Comparison of ENCODE assay signal across 30 mouse cellular contexts in genomic region chr16:19024010-19024532, GRCm38 (mm10).
"Had no signal": no experiment of that assay in that cellular context is flagged by ENCODE, and none has a peak within 500 bp of the region (broad histone marks: within the 10 kb centered on the region; RNA-seq: fewer than 3 reads in every experiment).

No protein-coding gene starts in this region.

- H3K4me2 ChIP-seq: limb, embryonic 12.5 days; limb, embryonic 13.5 days; limb, embryonic 15.5 days; liver, embryonic 11.5 days; liver, embryonic 12.5 days; liver, embryonic 13.5 days; liver, embryonic 15.5 days; lung, embryonic 14.5 days; lung, embryonic 15.5 days; midbrain, embryonic 11.5 days; midbrain, embryonic 12.5 days; midbrain, embryonic 13.5 days; midbrain, embryonic 15.5 days had no signal

- H3K4me1 ChIP-seq: limb, embryonic 10.5 days; limb, embryonic 12.5 days; limb, embryonic 13.5 days; limb, embryonic 15.5 days; liver, embryonic 12.5 days; liver, embryonic 13.5 days; liver, embryonic 15.5 days; lung, embryonic 15.5 days; megakaryocyte, embryonic 14.5 days; midbrain, embryonic 10.5 days; midbrain, embryonic 12.5 days; midbrain, embryonic 13.5 days; midbrain, embryonic 15.5 days had no signal

- H3K27me3 ChIP-seq: limb, embryonic 12.5 days; limb, embryonic 13.5 days; limb, embryonic 15.5 days; liver, embryonic 12.5 days; liver, embryonic 13.5 days; liver, embryonic 15.5 days; lung, embryonic 15.5 days; megakaryocyte, embryonic 14.5 days; midbrain, embryonic 12.5 days; midbrain, embryonic 13.5 days; midbrain, embryonic 15.5 days had no signal

- H3K36me3 ChIP-seq: limb, embryonic 10.5 days; limb, embryonic 12.5 days; limb, embryonic 13.5 days; limb, embryonic 15.5 days; liver, embryonic 12.5 days; liver, embryonic 13.5 days; liver, embryonic 15.5 days; lung, embryonic 15.5 days; midbrain, embryonic 10.5 days; midbrain, embryonic 12.5 days; midbrain, embryonic 13.5 days; midbrain, embryonic 15.5 days had no signal

- H3K9ac ChIP-seq: limb, embryonic 12.5 days; limb, embryonic 13.5 days; limb, embryonic 15.5 days; liver, embryonic 12.5 days; liver, embryonic 13.5 days; liver, embryonic 14.5 days; liver, embryonic 15.5 days; liver, postnatal 0 days; lung, embryonic 14.5 days; lung, embryonic 15.5 days; midbrain, embryonic 12.5 days; midbrain, embryonic 13.5 days; midbrain, embryonic 15.5 days had no signal

- H3K9me3 ChIP-seq: limb, embryonic 10.5 days; limb, embryonic 12.5 days; limb, embryonic 13.5 days; limb, embryonic 15.5 days; liver, embryonic 12.5 days; liver, embryonic 13.5 days; liver, embryonic 15.5 days; lung, embryonic 15.5 days; megakaryocyte, embryonic 14.5 days; midbrain, embryonic 10.5 days; midbrain, embryonic 12.5 days; midbrain, embryonic 13.5 days; midbrain, embryonic 15.5 days had no signal

- H3K27ac ChIP-seq: left cerebral cortex, adult 2 months; limb, embryonic 10.5 days; limb, embryonic 12.5 days; limb, embryonic 13.5 days; limb, embryonic 15.5 days; liver, embryonic 12.5 days; liver, embryonic 13.5 days; liver, embryonic 14.5 days; liver, embryonic 15.5 days; lung, embryonic 15.5 days; macrophage; midbrain, embryonic 10.5 days; midbrain, embryonic 12.5 days; midbrain, embryonic 13.5 days; midbrain, embryonic 15.5 days had no signal

- DNase-seq: left cerebral cortex, postnatal 4 days; liver; liver, embryonic 13.5 days; liver, postnatal 0 days; lung, adult 18-20 months; lung, adult 2 months; lung, embryonic 14.5 days; lung, postnatal 10 days; lung, postnatal 14 days; lung, postnatal 36 days; lung, postnatal 4 days; midbrain, embryonic 14.5 days had no signal

- H3K4me3 ChIP-seq: left cerebral cortex, adult 2 months; limb, embryonic 10.5 days; limb, embryonic 12.5 days; limb, embryonic 13.5 days; limb, embryonic 15.5 days; liver, embryonic 12.5 days; liver, embryonic 13.5 days; liver, embryonic 15.5 days; lung, embryonic 15.5 days; megakaryocyte, embryonic 14.5 days; midbrain, embryonic 10.5 days; midbrain, embryonic 12.5 days; midbrain, embryonic 13.5 days; midbrain, embryonic 15.5 days; myocyte had no signal
